Comparison of ENCODE assay signal across 9 mouse cellular contexts in the genomic region with DNA sequence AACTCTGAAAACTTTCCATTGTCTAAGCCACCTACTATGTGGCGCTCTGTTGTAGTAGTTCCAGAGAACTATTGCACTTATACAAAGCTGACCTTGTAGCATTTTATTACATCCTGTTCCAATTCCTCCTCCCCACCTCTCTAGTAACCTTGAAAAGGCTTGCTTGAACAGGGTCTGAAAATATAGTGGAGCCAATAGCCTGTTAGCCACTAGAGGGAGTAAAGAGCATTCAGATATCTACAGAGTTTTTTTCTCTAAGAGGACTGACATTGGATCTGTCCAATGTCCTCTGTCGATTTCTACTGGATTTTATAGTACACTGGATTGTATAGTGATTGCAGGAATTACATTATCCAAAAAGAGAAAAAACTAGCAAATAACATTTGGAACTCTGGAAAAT. TPM values are rescaled to one million over a fixed set of nuclear protein-coding genes. Genes with fewer than 3 reads are reported as not detected.
A peak's percentile ranks its signal among the peaks of the same experiment; 100 is the strongest.
DNase-seq lines count a peak whose midpoint lies in the region; ATAC-seq and TF ChIP-seq lines count a peak whose summit lies in the region.
"Had no signal": no experiment of that assay in that cellular context is flagged by ENCODE, and none has a peak within 500 bp of the region (broad histone marks: within the 10 kb centered on the region; RNA-seq: fewer than 3 reads in every experiment).

No protein-coding gene starts in this region.

- H3K27me3 ChIP-seq in liver, embryonic 14.5 days (ENCODE audit: control insufficient read depth, insufficient read depth, low read length), result no peaks in the 10 kb centered on the region
- no peaks in the 10 kb centered on the region; the same call in 1 of the 2 replicates for H3K27me3 ChIP-seq in liver, embryonic 11.5 days (replicated peaks; ENCODE audit: control insufficient read depth, insufficient read depth, low read length)
- H3K27me3 ChIP-seq in MEL (ENCODE audit: control insufficient read depth in 1 of 2, insufficient read depth in 2 of 2, low read length in 2 of 2), result no peaks in the 10 kb centered on the region
- H3K27me3 ChIP-seq: lung, embryonic 15.5 days had no signal

- H3K4me2 ChIP-seq in liver, embryonic 14.5 days (ENCODE audit: low read depth), result no peak overlapping the region
- H3K4me2 ChIP-seq in liver, embryonic 11.5 days, result no peak overlapping the region
- H3K4me2 ChIP-seq: lung, embryonic 15.5 days had no signal

- TF ChIP-seq CTCF in liver, embryonic 14.5 days (IDR thresholded peaks at IDR 0.05; ENCODE audit: low read depth), result peak; percentile 52; the same call in 1 of the 2 replicates
- peak in 2 of 3 experiments; percentile 90 to 96; a peak in 4 of 6 replicates for TF ChIP-seq CTCF in MEL (IDR thresholded peaks at IDR 0.05 in 2 of 3, conservative IDR thresholded peaks at IDR 0.05 in 1 of 3; ENCODE audit: control insufficient read depth in 1 of 3, insufficient read depth in 1 of 3, low read depth in 2 of 3, low read length in 3 of 3, poor library complexity in 1 of 3, severe bottlenecking in 1 of 3)

- H3K9ac ChIP-seq in liver, embryonic 14.5 days (replicated peaks), result no peak overlapping the region
- H3K9ac ChIP-seq in liver, embryonic 11.5 days (ENCODE audit: low read depth, low read length), result no peak overlapping the region
- no peak overlapping the region for H3K9ac ChIP-seq in MEL (ENCODE audit: control insufficient read depth, low read depth, low read length, poor library complexity, severe bottlenecking)
- H3K9ac ChIP-seq: lung, embryonic 15.5 days had no signal

- no peak for TF ChIP-seq EP300 in liver, embryonic 14.5 days (IDR thresholded peaks at IDR 0.05; ENCODE audit: low read depth)
- TF ChIP-seq EP300 in MEL (IDR thresholded peaks at IDR 0.05; ENCODE audit: low read depth in 1 of 2, low read length in 2 of 2), result no peak

- no peaks in the 10 kb centered on the region for H3K4me1 ChIP-seq in liver, embryonic 14.5 days (replicated peaks; ENCODE audit: control insufficient read depth in 2 of 2, insufficient read depth in 2 of 2, low read length in 1 of 2)
- no peaks in the 10 kb centered on the region for H3K4me1 ChIP-seq in liver, embryonic 11.5 days (replicated peaks; ENCODE audit: control insufficient read depth, insufficient read depth, low read length)
- no peaks in the 10 kb centered on the region for H3K4me1 ChIP-seq in MEL (ENCODE audit: control insufficient read depth in 1 of 2, insufficient read depth in 2 of 2, low read length in 2 of 2)
- H3K4me1 ChIP-seq: lung, embryonic 15.5 days had no signal

- H3K9me3 ChIP-seq in liver, embryonic 14.5 days (ENCODE audit: control insufficient read depth, low read length), result no peaks in the 10 kb centered on the region
- H3K9me3 ChIP-seq in liver, embryonic 11.5 days (ENCODE audit: control insufficient read depth, low read length), result no peaks in the 10 kb centered on the region
- no peaks in the 10 kb centered on the region for H3K9me3 ChIP-seq in MEL (replicated peaks; ENCODE audit: insufficient read depth, low read length)
- H3K9me3 ChIP-seq: lung, embryonic 15.5 days had no signal

- TF ChIP-seq POLR2A in MEL (IDR thresholded peaks at IDR 0.05; ENCODE audit: control insufficient read depth in 1 of 2, insufficient read depth in 1 of 2, low read depth in 1 of 2, low read length in 2 of 2, poor library complexity in 1 of 2), result no peak

- peak; percentile 88 for TF ChIP-seq RAD21 in MEL (IDR thresholded peaks at IDR 0.05; ENCODE audit: low read depth, low read length)

- peak in 1 of 3 experiments; percentile 6 for DNase-seq in liver, embryonic 14.5 days (ENCODE audit: low read depth in 3 of 3, low spot score in 3 of 3)
- no peak for DNase-seq in liver, embryonic 11.5 days (ENCODE audit: low spot score)
- DNase-seq in MEL (ENCODE audit: low read depth, low spot score), result peak; percentile 81
- DNase-seq in c-Kit-positive CD71-positive TER-119-negative erythroid progenitor cells, embryonic 14.5 days (ENCODE audit: low read depth), result peak; percentile 24
- no peak for DNase-seq in gastrocnemius, postnatal 25 days
- DNase-seq in right cerebral cortex, postnatal 25 days, result no peak

- no peak for ATAC-seq in liver, embryonic 14.5 days (ENCODE audit: insufficient read depth)
- no peak; the same call in 1 of the 2 replicates for ATAC-seq in liver, embryonic 11.5 days (replicated peaks; ENCODE audit: low FRiP score)
- ATAC-seq in megakaryocyte progenitor cell, adult 5-6 weeks (replicated peaks; ENCODE audit: poor library complexity), result peak; percentile 95

- no peaks in the 10 kb centered on the region for H3K36me3 ChIP-seq in liver, embryonic 14.5 days (replicated peaks; ENCODE audit: control insufficient read depth, insufficient read depth, low read depth)
- no peaks in the 10 kb centered on the region for H3K36me3 ChIP-seq in liver, embryonic 11.5 days (ENCODE audit: control insufficient read depth, insufficient read depth, low read length)
- H3K36me3 ChIP-seq in MEL (ENCODE audit: control insufficient read depth in 1 of 2, insufficient read depth in 2 of 2, low read length in 2 of 2), result no peaks in the 10 kb centered on the region
- H3K36me3 ChIP-seq: lung, embryonic 15.5 days had no signal

- 19% methylated on average over 2 of the region's 2 CpGs for WGBS in liver, embryonic 14.5 days (ENCODE audit: insufficient replicate concordance)
- WGBS in liver, embryonic 11.5 days, result 25% methylated on average over 2 of the region's 2 CpGs

- no peak overlapping the region for H3K4me3 ChIP-seq in liver, embryonic 14.5 days (ENCODE audit: insufficient read depth in 1 of 2, low read depth in 2 of 2, low read length in 2 of 2)
- H3K4me3 ChIP-seq in liver, embryonic 11.5 days (ENCODE audit: low read depth, low read length), result no peak overlapping the region
- H3K4me3 ChIP-seq in MEL (ENCODE audit: control insufficient read depth in 1 of 2, insufficient read depth in 1 of 2, low read depth in 2 of 2, low read length in 2 of 2), result no peak overlapping the region
- H3K4me3 ChIP-seq: erythroblast, embryonic 14.5 days; lung, embryonic 15.5 days had no signal

- H3K27ac ChIP-seq in liver, embryonic 14.5 days, result no peak overlapping the region
- H3K27ac ChIP-seq in liver, embryonic 11.5 days (ENCODE audit: low read depth, low read length), result no peak overlapping the region
- no peak overlapping the region for H3K27ac ChIP-seq in MEL (ENCODE audit: control insufficient read depth, low read depth, low read length)
- H3K27ac ChIP-seq: lung, embryonic 15.5 days had no signal

- no peaks in the 10 kb centered on the region for H3K79me2 ChIP-seq in MEL (ENCODE audit: control insufficient read depth, insufficient read depth, low read length, poor library complexity)

TF ChIP-seq in MEL, 35 proteins besides CTCF, POLR2A, EP300 and RAD21 (continues in another document):
- no peak for TF ChIP-seq ZMIZ1 (IDR thresholded peaks at IDR 0.05; ENCODE audit: low read depth, low read length)
- TF ChIP-seq SIN3A (IDR thresholded peaks at IDR 0.05; ENCODE audit: low read length), result peak; percentile 43; the same call in 1 of the 2 replicates
- no peak for TF ChIP-seq CHD2 (IDR thresholded peaks at IDR 0.05; ENCODE audit: low read length)
- TF ChIP-seq SMC3 (IDR thresholded peaks at IDR 0.05; ENCODE audit: low read depth, low read length), result peak; percentile 97
- no peak for TF ChIP-seq MYB (IDR thresholded peaks at IDR 0.05; ENCODE audit: low read depth, low read length)
- no peak for TF ChIP-seq TBP (IDR thresholded peaks at IDR 0.05; ENCODE audit: low read depth, low read length)
- TF ChIP-seq NELFE (IDR thresholded peaks at IDR 0.05; ENCODE audit: low read depth, low read length), result no peak
- TF ChIP-seq MYC (IDR thresholded peaks at IDR 0.05; ENCODE audit: low read depth, low read length), result peak; percentile 33; the same call in 1 of the 2 replicates
- no peak for TF ChIP-seq HCFC1 (IDR thresholded peaks at IDR 0.05; ENCODE audit: low read depth, low read length)
- TF ChIP-seq USF2 (IDR thresholded peaks at IDR 0.05; ENCODE audit: borderline replicate concordance in 1 of 2, insufficient read depth in 1 of 2, low read depth in 1 of 2, low read length in 2 of 2), result no peak
- no peak for TF ChIP-seq MXI1 (IDR thresholded peaks at IDR 0.05; ENCODE audit: low read depth, low read length)
- no peak for TF ChIP-seq MEF2A (IDR thresholded peaks at IDR 0.05; ENCODE audit: extremely low read depth, insufficient replicate concordance, low read depth, low read length, poor library complexity, severe bottlenecking)
- TF ChIP-seq GABPA (IDR thresholded peaks at IDR 0.05; ENCODE audit: low read depth, low read length), result no peak
- no peak for TF ChIP-seq UBTF (IDR thresholded peaks at IDR 0.05; ENCODE audit: borderline replicate concordance, insufficient read depth, low read depth, low read length)
- no peak for TF ChIP-seq USF1 (IDR thresholded peaks at IDR 0.05; ENCODE audit: low read depth, low read length)
- no peak for TF ChIP-seq TAL1 (IDR thresholded peaks at IDR 0.05; ENCODE audit: low read length)
- no peak for TF ChIP-seq TCF12 (IDR thresholded peaks at IDR 0.05; ENCODE audit: low read depth, low read length)
- no peak for TF ChIP-seq RCOR1 (IDR thresholded peaks at IDR 0.05; ENCODE audit: low read depth, low read length)
- peak; percentile 95 for TF ChIP-seq ZNF384 (IDR thresholded peaks at IDR 0.05; ENCODE audit: low read depth, low read length)

RNA-seq across cellular contexts. Expression of a gene that starts 6.9 kb away (rescaled TPM):
- 0.20 and 2.1 TPM in 2 replicates for polyA plus RNA-seq in liver, embryonic 14.5 days (2012; rRNA removed)
- 0.41 TPM in 1 of 2 replicates, not detected in the other for polyA plus RNA-seq in liver, embryonic 14.5 days (2014; fragmentation: Nextera tagmentation; extraction: Ambion mirVana)
- polyA plus RNA-seq in liver, embryonic 11.5 days (2014; fragmentation: Nextera tagmentation; extraction: Ambion mirVana), result 0.69 and 0.99 TPM in 2 replicates
- total RNA-seq in MEL (2012; rRNA removed), result 0.15 and 0.29 TPM in 2 replicates
- 1 to 10 TPM in 1 of 2 experiments, not detected in 1; 1.1 TPM for polyA plus RNA-seq in MEL (2012; ENCODE audit: insufficient read depth in 1 of 2, insufficient read length in 2 of 2, low read depth in 1 of 2, low replicate concordance in 2 of 2, missing spikeins in 1 of 2)
- 1.6 and 3.0 TPM in 2 replicates for total RNA-seq in megakaryocyte progenitor cell, adult 5-6 weeks (2015)
- total RNA-seq in megakaryocyte progenitor cell, adult 5-6 weeks (2017), result 0.21 and 0.84 TPM in 2 replicates
- under 1 TPM in 1 of 2 experiments, not detected in 1; 0.83 TPM for total RNA-seq in gastrocnemius, postnatal 25 days (2021)

RNA-seq across cellular contexts. Expression of a gene that starts 7.2 kb away (rescaled TPM):
- polyA plus RNA-seq in liver, embryonic 14.5 days (2012; rRNA removed), result 0.04 and 0.06 TPM in 2 replicates
- 0.13 and 0.22 TPM in 2 replicates for polyA plus RNA-seq in liver, embryonic 14.5 days (2014; fragmentation: Nextera tagmentation; extraction: Ambion mirVana)
- 0.69 and 0.80 TPM in 2 replicates for polyA plus RNA-seq in liver, embryonic 11.5 days (2014; fragmentation: Nextera tagmentation; extraction: Ambion mirVana)
- 0.39 and 0.42 TPM in 2 replicates for total RNA-seq in MEL (2012; rRNA removed)
- polyA plus RNA-seq in MEL (2012; ENCODE audit: insufficient read depth in 1 of 2, insufficient read length in 2 of 2, low read depth in 1 of 2, low replicate concordance in 2 of 2, missing spikeins in 1 of 2), result under 1 TPM in 1 of 2 experiments, not detected in 1; 0.47 TPM
- total RNA-seq in megakaryocyte progenitor cell, adult 5-6 weeks (2015), result 1.8 and 2.8 TPM in 2 replicates
- total RNA-seq in megakaryocyte progenitor cell, adult 5-6 weeks (2017), result 0.88 and 1.3 TPM in 2 replicates
- total RNA-seq in gastrocnemius, postnatal 25 days (2021), result under 1 TPM; 0.21 to 0.33 TPM
- polyA plus RNA-seq: erythroblast, embryonic 14.5 days had no signal

Comparison
In these comparisons a context has a peak if more than half of its experiments do, and no peak if none do; other contexts are left out.
1. DNase-seq: peak in MEL (single experiment) and c-Kit-positive CD71-positive TER-119-negative erythroid progenitor cells, embryonic 14.5 days (single experiment); none in liver, embryonic 11.5 days (single experiment), gastrocnemius, postnatal 25 days (single experiment) and right cerebral cortex, postnatal 25 days (single experiment).